Mouse (Mus musculus) neutrophil, adult 83 days (primary cell): ENCODE measurements around the gene Tgfbrap1. TPM values are rescaled to one million over a fixed set of nuclear protein-coding genes. Genes with fewer than 3 reads are reported as not detected.

Source experiments
- total RNA-seq, 2 experiments: library from RNA; stranded (reverse); gene quantifications; one replicate each; pipeline ENCODE4 v1.2.4; 2023

The Tgfbrap1 gene
- total RNA-seq: 10 to 100 TPM; 20.3 to 22.3 TPM

DNA sequence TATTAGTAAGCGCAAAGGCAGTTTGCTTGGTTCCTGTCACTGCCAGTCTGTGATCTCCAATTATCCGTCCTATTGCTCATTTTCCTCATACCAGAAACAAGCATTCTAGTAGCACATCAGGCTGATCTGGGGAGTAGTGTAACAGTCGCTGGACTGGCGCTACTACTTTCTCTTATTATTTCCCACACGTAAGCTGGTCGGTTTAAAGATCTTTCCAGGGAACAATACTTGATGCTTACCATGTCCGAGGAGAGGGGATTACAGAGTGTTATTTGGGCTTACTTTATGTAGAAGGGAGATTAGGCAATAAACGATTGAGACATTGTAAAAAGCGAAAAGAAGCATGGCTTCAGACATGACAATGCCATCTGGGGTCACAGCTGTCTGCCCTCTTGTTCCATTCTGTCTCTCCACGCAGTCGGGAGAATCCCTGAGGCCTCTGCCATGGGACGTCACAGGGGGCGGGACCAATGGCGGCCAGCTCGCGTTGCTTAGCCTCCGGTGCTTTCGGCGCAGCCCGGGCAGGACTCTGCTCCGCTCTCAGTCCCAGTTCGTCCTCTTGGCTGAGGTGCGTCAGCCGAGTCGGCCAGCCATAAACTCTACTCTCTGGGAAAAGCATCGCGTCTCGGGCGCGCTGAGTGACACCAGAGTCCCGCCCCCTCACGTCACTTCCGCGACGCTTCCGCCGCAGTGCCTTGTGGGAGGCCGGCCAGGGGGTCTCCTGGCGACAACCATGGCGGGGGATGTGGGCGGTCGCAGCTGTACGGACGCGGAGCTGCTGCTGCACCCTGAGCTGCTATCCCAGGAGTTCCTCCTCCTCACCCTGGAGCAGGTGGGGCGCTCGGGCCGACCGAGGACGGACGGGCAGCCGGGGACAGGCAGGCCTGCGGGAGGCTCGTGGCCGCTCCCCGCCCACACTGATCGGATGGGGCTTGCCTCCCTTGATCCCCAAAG, at the start of gene Tgfbrap1, which contains the start of gene AI597479:
TSS of gene Tgfbrap1 (minus strand) at position 607 of the 954 bp plus-strand sequence.
TSS of gene AI597479 (plus strand) at position 680 of the 954 bp plus-strand sequence.

Other genes starting within 250 kb of the Tgfbrap1 start
- 10 to 100 TPM; 21.5 to 23.4 TPM for gene Mrps9, start 247.4 kb downstream of the Tgfbrap1 start, total RNA-seq
- gene Gpr45, start 145.8 kb downstream of the Tgfbrap1 start, total RNA-seq: not detected
- gene AI597479, start 73 bp upstream of the Tgfbrap1 start, total RNA-seq: 1 to 10 TPM; 5.0 to 6.2 TPM
- gene Fhl2, start 98.3 kb upstream of the Tgfbrap1 start, total RNA-seq: 1 to 10 TPM; 2.2 to 2.5 TPM